Mouse (Mus musculus): ENCODE data around the gene Vmn2r82.
"Not testable (repeated sequence)": the region's sequence is repeated elsewhere in the genome, so short reads cannot be mapped to it uniquely, and the experiment has no call there.

Vmn2r82 gene

DNA sequence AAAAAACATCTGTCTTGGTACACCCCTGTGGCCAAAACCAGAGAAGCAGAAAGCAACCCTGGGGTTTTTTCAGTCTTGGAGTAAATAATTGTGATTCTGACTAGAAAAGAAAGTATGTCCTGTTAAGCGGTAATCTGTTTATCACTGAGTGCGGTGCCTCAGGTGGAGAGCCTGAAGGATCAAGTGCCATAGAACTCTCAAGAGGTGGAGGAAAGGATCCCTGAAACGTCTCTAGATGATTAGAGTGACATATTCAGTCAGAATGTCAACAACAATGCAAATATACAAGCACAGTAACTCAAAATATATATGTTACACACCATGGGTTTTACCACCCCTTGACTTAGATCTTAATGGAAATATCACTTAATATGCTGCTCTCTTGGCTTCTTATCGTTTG is at the start of gene Vmn2r82:
TSS of gene Vmn2r82 (plus strand) at position 301 of the 400 bp plus-strand sequence.
- DNase-seq, result not testable (repeated sequence)

DNA sequence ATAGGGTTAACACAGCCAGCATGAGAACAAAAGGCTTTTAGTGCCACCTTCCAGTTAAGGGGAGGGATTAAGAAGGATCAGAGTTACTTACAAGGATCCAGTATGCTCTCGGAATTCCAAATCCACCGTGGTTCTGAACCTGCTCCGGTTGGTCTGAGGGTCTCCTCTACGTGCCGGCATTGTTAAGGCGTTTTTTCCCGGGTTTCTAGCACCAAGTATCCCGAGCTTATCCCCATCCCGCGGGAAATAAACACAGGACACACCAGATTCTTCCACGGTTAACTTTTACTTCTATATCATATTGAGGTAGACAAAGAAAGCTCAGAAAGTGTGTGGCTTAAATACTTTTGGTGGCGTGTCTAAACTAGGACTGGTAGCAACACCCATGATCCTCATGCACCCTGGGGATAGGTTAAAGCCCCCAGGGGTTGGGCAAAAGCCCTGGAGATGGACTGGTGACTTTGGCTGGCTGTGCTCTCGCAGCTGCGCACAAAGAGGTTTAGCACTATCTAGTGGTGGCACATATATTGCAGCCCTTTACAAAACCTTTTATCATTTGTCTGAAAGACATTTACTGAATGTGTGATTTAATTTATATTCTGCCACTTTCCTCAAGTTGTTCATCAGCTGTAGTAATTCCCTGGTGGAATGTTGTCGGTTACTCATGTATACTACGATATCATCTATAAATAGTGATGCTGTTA is 34.1 kb upstream of the Vmn2r82 start:
- not testable (repeated sequence) for DNase-seq

DNA sequence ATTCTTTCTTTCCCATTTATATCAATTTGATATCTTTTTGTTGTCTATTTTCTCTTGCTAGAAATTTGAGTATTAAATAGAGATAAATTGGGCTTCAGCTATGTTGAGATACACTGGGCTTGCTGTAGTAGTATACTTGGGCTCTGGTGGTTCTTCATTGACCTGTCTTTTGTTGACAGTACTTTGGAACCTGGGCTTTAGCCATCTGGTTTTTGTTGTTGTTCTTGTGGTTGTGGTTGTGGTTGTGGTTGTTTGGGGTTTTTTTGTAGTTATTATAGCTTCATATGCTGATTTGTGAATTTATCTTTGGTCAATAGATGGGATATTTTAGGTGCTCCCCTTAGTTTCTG is 33.6 kb upstream of the Vmn2r82 start:
- DNase-seq, result no peak

DNA sequence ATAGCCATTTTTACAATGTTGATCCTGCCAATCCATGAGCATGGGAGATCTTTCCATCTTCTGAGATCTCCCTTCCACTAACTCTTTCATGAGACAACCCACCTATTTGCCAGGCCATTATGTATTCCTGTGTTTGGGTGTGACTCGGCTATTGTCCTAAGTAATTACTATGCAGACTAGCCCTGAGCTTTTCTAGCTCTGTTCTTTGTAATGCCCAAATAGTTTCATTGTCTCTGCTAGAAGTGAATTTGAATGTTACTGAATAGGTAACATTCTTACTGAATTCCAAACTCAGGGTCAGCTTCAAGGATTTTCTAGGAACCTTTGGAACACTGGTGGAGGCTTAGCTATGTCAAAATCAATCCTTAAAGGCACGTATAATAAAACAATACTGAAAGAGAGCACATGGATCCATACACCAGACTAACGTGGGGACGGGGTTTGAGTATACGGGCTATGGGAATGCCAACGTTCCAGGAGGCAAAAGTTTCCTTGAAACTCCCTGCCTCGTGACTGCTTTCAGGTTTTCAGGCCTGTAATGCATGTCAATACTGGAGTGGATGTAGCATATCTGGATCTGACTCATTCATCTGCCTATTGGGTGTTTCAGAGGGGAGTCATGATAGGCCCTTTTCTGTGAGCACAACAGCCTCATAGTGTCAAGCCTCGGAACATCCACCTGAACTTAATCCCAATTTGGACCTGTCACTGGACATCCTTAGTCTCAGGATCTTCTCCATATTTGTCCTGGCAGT is 43.8 kb downstream of the Vmn2r82 start:
- not testable (repeated sequence) for DNase-seq

DNA sequence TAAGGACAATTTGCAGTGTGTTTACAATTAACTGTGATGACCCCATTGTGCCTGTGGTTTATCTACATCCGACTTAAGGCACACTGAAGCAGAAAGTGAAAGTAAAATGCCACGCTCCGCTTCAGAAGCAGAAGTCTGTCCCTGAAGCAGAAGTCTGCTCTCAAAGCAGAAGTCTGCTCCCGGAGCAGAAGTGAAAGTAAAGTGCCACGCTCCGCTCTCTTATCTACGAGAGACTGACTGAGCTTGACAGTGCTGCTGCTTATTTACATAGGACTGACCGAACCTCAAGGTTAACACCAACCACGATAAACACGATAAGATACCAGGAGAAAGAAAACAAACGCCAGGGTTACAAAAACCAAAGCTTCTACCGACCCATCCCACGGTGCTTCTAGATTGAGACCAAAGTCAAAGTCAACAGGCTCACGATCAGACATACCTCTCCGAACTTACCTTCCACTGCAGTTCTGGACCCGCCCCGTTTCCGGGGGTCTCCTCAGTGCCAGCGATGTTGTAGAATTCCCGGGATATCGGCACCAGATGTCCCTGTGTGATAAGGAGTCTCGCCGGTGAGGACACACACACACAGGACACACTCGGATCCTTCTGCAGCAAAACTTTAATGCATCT is 60.9 kb downstream of the Vmn2r82 start:
- DNase-seq, result peak; percentile 43

DNA sequence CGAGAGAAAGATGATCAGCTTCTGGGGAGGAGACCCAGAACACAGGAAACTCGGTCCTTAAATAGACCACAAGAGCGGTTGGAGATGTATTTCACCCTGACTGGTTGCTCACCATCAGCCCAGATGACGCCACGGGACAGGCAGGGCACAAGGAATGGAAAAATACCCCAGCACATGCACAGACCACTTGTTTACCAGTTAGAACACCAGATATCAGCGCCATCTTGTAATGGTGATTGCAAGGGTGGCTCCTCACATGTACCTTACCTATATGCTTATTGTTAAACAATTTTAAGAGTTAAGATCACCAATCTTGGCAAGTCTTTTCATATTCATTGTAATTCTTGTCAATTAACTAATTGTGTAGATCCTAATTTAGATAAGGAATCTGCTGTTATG is 61.5 kb downstream of the Vmn2r82 start:
- not testable (repeated sequence) for DNase-seq

DNA sequence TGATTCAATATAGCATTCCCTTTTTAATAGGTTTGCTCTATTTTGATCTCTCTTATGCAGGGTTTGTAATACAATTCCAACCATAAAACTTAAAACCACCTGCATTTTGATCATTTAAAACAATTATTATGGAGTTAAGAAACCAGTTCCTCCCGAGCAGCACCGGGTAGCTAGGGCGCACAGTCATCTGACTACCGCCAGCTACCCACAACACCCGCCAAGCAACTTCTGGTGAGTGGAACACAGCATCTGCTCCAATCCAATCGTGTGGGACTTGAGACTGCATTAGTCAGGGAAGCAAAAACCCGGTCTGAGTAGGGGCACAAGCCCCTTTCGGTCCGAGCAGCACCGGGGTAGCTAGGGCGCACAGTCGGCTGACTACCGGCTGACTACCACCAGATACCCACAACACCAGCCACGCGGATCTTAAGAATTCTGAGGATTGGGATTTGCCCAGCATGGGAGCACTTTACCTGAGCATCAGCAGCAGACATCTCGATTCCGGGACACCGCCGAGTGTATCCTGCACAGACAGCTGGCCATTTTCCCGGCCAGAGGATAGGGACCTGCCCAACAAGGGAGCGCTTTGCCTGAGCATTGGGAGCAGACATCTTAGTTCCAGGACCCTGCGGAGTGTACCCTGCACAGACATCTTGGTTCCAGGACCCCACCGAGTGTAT is 79.0 kb downstream of the Vmn2r82 start:
- not testable (repeated sequence) for DNase-seq
